Mouse (Mus musculus) midbrain, embryonic 11.5 days (tissue): ENCODE data around the gene Rarres2. TPM values are rescaled to one million over a fixed set of nuclear protein-coding genes. Genes with fewer than 3 reads are reported as not detected.

ENCODE experiments used
- ATAC-seq: fragments of 200-750 bp; cut with Nextera tagmentation; 2 replicates; pipeline ENCODE4 v1.8.0; 2017; ENCODE audit warnings: moderate TSS enrichment, moderate library complexity; ENCODE audit not compliant: low FRiP score
- DNase-seq: peaks from one replicate; pipeline ENCODE4 v3.0.0; 2015; ENCODE audit warnings: low spot score; ENCODE audit errors: missing footprints
- H3K27ac ChIP-seq: fragments of 300-500 bp; sonication (generic); 2 replicates; pipeline ENCODE4 v1.5.1; 2014; ENCODE audit warnings: low read depth, low read length
- H3K27me3 ChIP-seq: fragments of 300-500 bp; sonication (generic); 2 replicates; pipeline ENCODE4 v1.6.1; 2014; ENCODE audit warnings: mild to moderate bottlenecking, low read length, moderate library complexity, mixed read lengths; ENCODE audit not compliant: control insufficient read depth, insufficient read depth
- H3K36me3 ChIP-seq: fragments of 300-500 bp; sonication (generic); 2 replicates; pipeline ENCODE4 v1.6.1; 2014; ENCODE audit warnings: mild to moderate bottlenecking, low read length, moderate library complexity, mixed read lengths; ENCODE audit not compliant: control insufficient read depth, insufficient read depth
- H3K4me1 ChIP-seq: fragments of 300-500 bp; sonication (generic); 2 replicates; pipeline ENCODE4 v1.6.1; 2014; ENCODE audit warnings: low read length; ENCODE audit not compliant: control insufficient read depth, insufficient read depth
- H3K4me2 ChIP-seq: fragments of 300-500 bp; sonication (generic); 2 replicates; pipeline ENCODE4 v1.6.1; 2014; ENCODE audit warnings: mild to moderate bottlenecking, moderate library complexity
- H3K4me3 ChIP-seq: fragments of 300-500 bp; sonication (generic); 2 replicates; pipeline ENCODE4 v1.5.1; 2014; ENCODE audit warnings: low read depth, low read length
- H3K9ac ChIP-seq: fragments of 300-500 bp; sonication (generic); 2 replicates; pipeline ENCODE4 v1.6.1; 2014; ENCODE audit warnings: low read length
- H3K9me3 ChIP-seq: fragments of 300-500 bp; sonication (generic); 2 replicates; pipeline ENCODE4 v1.6.1; 2016; ENCODE audit warnings: low read length; ENCODE audit not compliant: control insufficient read depth
- WGBS: fragments of 180-500 bp; shearing (Covaris S2); extraction: QIAGEN DNeasy Blood & Tissue Kit; methylation state at CpG from one replicate; pipeline ENCODE4 v1.1.7; 2014; 5-methylcytosine and 5-hydroxymethylcytosine counted together
- polyA plus RNA-seq: library from polyadenylated mRNA; unstranded; fragments of >200 nt; fragmentation: Nextera tagmentation; extraction: Ambion mirVana; gene quantifications from 2 replicates; pipeline ENCODE4 v1.2.1, GENCODE M21; 2014

Gene Rarres2
- polyA plus RNA-seq, 1 experiment from 2014 or later = 1.6 TPM

DNA sequence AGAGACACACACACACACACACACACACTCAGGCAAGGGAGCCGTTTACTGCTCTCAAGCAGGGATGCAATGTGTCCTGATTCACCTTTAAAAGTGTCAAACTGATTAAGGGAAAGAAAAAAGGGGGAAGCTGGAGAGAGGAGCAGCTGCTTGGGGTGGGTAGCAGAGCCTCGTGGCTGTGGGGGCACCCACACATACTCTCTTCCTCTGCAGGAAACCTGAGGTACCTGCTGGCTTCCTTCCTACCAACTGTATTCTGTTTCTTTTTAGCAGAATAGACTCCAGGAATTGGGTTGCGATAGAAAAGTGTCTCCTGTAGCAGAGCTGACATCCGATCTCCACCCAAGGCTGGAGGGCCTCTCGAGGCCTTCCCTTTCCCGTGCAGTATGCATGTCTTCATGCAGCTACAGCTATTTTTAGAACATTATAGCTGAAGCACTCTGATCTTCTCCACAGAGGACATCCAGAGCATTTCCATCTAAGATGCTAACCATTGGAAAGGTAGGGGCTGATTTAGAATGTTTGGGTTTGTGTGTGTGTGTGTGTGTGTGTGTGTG is 16.7 kb upstream of the Rarres2 start, which contains the start of gene Gm45021:
Gene Gm45021, plus strand, starts transcription at position 417 of the 557 bp plus-strand sequence.
- DNase-seq = no peak
- no peak within 1 kb of the TSS for H3K27ac ChIP-seq

GRCm38 (mm10) chr6:48582037-48582436 is 9.4 kb upstream of the Rarres2 start:
- no peak overlapping the region for H3K9ac ChIP-seq
- no peak overlapping the region for H3K27ac ChIP-seq
- no peaks in the 10 kb centered on the region for H3K36me3 ChIP-seq
- H3K4me3 ChIP-seq = no peak overlapping the region
- no peaks in the 10 kb centered on the region for H3K9me3 ChIP-seq
- no peaks in the 10 kb centered on the region for H3K4me1 ChIP-seq
- H3K27me3 ChIP-seq = no peaks in the 10 kb centered on the region
- peak; percentile 44; the same call in 1 of the 2 replicates for ATAC-seq
- 69% methylated on average over 3 of the region's 3 CpGs for WGBS
- DNase-seq = peak; percentile 95
- H3K4me2 ChIP-seq = no peak overlapping the region

More for the DNA sequence above, 16.7 kb upstream of the Rarres2 start, which contains the start of gene Gm45021:
- no peak for ATAC-seq
- 80% methylated on average over 6 of the region's 6 CpGs for WGBS
- Histone ChIP-seq H3K27me3 (no peaks in the 10 kb centered on the region), H3K4me1 (peaks cover 4% of the 10 kb centered on the region), H3K9me3 (no peaks in the 10 kb centered on the region), H3K4me2 (no peak within 1 kb of the TSS), H3K9ac (no peak within 1 kb of the TSS), H3K36me3 (no peaks in the 10 kb centered on the region), H3K4me3 (no peak within 1 kb of the TSS)

DNA sequence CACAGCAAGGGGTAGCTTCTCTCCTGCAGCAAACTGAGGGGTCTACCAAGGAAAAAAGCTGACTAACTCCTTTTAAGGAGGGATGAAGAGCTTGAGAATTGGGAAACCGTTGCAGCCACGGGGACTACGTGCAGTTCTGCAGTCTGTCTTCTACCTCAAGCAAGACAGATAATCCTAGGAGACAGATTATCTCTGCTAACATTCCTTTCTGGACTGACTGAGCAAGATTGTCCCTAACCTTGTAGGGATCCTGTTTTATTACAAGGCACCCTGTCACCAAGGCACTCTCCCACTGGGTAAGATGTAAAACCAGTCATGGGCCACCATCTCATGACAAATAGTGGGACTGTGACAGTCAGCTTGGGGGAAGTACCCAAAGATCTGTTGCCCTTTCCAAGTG is 8.7 kb upstream of the Rarres2 start:
- H3K9me3 ChIP-seq = no peaks in the 10 kb centered on the region
- no peaks in the 10 kb centered on the region for H3K27me3 ChIP-seq
- H3K4me1 ChIP-seq = no peaks in the 10 kb centered on the region
- no peak overlapping the region for H3K4me3 ChIP-seq
- ATAC-seq = no peak
- H3K4me2 ChIP-seq = no peak overlapping the region
- no peak overlapping the region for H3K9ac ChIP-seq
- no peak overlapping the region for H3K27ac ChIP-seq
- no peaks in the 10 kb centered on the region for H3K36me3 ChIP-seq
- WGBS = 23% methylated on average over 3 of the region's 3 CpGs
- peak; percentile 31 for DNase-seq

GRCm38 (mm10) chr6:48579215-48579648 is 6.6 kb upstream of the Rarres2 start:
- H3K27me3 ChIP-seq = no peaks in the 10 kb centered on the region
- no peaks in the 10 kb centered on the region for H3K36me3 ChIP-seq
- H3K9me3 ChIP-seq = no peaks in the 10 kb centered on the region
- H3K4me1 ChIP-seq = no peaks in the 10 kb centered on the region
- H3K9ac ChIP-seq = no peak overlapping the region
- DNase-seq (peak; percentile 49), ATAC-seq (no peak)
- H3K4me3 ChIP-seq = no peak overlapping the region
- no peak overlapping the region for H3K27ac ChIP-seq
- WGBS = 51% methylated on average over 5 of the region's 5 CpGs
- H3K4me2 ChIP-seq = no peak overlapping the region

DNA sequence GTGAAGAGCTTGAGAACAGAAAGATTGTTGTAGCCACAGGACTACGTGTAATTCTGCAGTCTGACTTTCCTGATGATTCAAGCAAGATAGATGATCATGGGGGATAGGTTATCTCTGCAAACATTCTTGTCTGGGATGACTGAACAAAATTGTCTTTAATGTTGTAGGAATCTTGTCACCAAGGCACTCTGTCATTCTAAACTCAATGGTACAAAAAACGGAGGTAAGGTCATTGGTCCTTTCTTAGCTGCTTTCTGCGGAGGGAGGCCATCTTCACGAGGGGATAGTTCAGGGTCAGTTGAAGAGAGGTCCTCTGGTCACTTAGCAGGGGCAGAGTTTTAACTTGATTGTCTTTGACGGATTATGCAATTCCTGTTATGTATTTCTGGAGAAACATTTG is 6.1 kb upstream of the Rarres2 start:
- DNase-seq (no peak), ATAC-seq (no peak)
- Histone ChIP-seq H3K36me3 (no peaks in the 10 kb centered on the region), H3K9ac (no peak overlapping the region), H3K4me2 (no peak overlapping the region), H3K4me1 (no peaks in the 10 kb centered on the region), H3K9me3 (no peaks in the 10 kb centered on the region), H3K4me3 (no peak overlapping the region), H3K27ac (no peak overlapping the region), H3K27me3 (no peaks in the 10 kb centered on the region)
- 70% methylated on average over 5 of the region's 5 CpGs for WGBS

DNA sequence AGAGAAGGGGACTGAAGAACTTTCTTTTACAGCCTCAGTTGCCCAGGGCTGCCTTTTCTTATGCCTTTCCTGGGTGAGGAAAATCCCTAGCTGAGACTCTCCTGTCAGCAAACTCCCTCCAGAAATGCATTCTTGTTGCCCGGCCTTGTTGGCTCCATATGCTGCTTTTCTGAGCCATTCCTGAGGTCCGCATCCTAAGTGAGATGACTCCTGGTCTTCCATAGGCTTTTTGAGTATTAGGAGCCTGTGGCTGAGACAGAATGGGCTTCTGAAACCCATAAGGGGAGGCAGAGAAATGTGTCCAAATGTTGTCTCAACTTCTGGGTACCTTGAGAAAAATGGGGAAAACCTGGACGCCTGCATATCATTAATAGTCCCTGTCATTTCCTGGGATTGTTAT is 1.4 kb upstream of the Rarres2 start:
- Histone ChIP-seq H3K4me3 (no peak overlapping the region), H3K4me1 (no peaks in the 10 kb centered on the region), H3K36me3 (no peaks in the 10 kb centered on the region), H3K27ac (no peak overlapping the region), H3K9ac (no peak overlapping the region), H3K4me2 (no peak overlapping the region), H3K27me3 (no peaks in the 10 kb centered on the region), H3K9me3 (no peaks in the 10 kb centered on the region)
- DNase-seq = peak; percentile 57
- ATAC-seq = no peak
- 85% methylated on average over 3 of the region's 3 CpGs for WGBS

DNA sequence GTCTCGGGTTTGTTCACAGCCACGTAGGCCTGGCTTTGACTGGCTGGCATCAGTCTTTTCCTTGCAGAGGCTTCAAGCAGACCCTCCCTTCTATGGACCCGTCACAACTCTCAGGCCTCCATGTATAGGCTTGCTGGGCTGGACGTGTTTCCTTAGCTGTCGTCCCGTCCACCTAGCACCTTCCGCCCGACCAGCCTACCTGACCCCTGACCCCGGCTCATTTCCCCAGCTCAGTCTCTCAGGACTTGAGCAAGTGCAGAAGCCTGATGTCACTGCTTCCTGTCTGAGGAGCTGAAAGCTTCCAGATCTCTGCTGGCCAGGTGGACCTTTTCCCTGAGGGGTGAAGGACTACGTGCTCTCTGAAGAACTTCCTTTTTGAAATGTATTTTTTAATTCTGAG is 691 bp upstream of the Rarres2 start:
- ATAC-seq (no peak), DNase-seq (peak; percentile 45)
- Histone ChIP-seq H3K27ac (no peak overlapping the region), H3K4me2 (no peak overlapping the region), H3K9me3 (no peaks in the 10 kb centered on the region), H3K27me3 (no peaks in the 10 kb centered on the region), H3K9ac (no peak overlapping the region), H3K36me3 (no peaks in the 10 kb centered on the region), H3K4me3 (no peak overlapping the region), H3K4me1 (no peaks in the 10 kb centered on the region)
- WGBS = 74% methylated on average over 10 of the region's 10 CpGs

GRCm38 (mm10) chr6:48572014-48572413 is 575 bp downstream of the Rarres2 start:
- ATAC-seq (no peak), DNase-seq (no peak)
- Histone ChIP-seq H3K9ac (no peak overlapping the region), H3K9me3 (no peaks in the 10 kb centered on the region), H3K27me3 (no peaks in the 10 kb centered on the region), H3K4me1 (no peaks in the 10 kb centered on the region), H3K36me3 (no peaks in the 10 kb centered on the region), H3K4me3 (no peak overlapping the region), H3K4me2 (no peak overlapping the region), H3K27ac (no peak overlapping the region)
- WGBS = 92% methylated on average over 5 of the region's 5 CpGs

DNA sequence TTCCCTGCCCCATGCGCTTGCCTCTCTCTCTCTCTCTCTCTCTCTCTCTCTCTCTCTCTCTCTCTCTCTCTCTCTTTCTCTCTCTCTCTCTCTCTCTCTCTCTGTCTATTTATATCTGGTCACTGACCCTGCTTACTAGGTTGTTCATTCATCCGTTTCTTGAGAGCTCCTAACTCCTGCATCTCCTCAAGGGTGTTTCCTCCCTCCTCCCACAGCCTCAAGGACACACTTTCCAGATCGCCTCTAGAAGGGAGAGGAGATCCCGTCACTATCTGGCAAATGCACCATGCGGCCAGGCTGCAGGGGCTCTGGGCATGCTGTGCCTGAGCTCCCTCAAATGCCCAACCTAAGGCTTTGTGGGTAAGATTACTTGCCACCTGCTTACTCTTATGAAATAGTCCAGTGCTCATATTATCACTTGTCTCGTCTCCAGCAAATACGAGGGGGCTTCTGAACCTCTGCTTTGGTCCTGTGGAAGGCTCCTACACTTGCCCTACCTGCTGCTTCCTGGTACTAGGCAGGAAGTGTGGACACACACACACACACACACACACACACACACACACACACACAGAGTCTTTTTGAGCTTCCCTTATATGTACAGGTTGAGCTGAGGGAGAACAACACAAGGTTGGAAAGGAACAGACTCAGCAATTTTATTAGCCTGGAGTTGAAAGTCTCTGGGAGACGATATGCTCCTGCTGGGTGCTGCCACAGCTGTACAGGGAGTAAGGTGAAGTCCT is 3.4 kb downstream of the Rarres2 start:
- Histone ChIP-seq H3K9me3 (no peaks in the 10 kb centered on the region), H3K27me3 (no peaks in the 10 kb centered on the region), H3K9ac (no peak overlapping the region), H3K36me3 (peaks cover under 1% of the 10 kb centered on the region; the same call in 1 of the 2 replicates), H3K4me1 (no peaks in the 10 kb centered on the region), H3K4me2 (no peak overlapping the region), H3K4me3 (no peak overlapping the region), H3K27ac (no peak overlapping the region)
- ATAC-seq = no peak
- DNase-seq = no peak
- 81% methylated on average over 8 of the region's 8 CpGs for WGBS
